Mouse (Mus musculus) lung, postnatal 14 days (tissue): ENCODE data around the gene Rhob.
A peak's percentile ranks its signal among the peaks of the same experiment; 100 is the strongest.
"Not testable (repeated sequence)": the region's sequence is repeated elsewhere in the genome, so short reads cannot be mapped to it uniquely, and the experiment has no call there.

Experiments used
- DNase-seq: peaks from one replicate; pipeline ENCODE4 v3.0.0; 2021

Gene Rhob

GRCm38 (mm10) chr12:8470962-8471361 lies 28.8 kb downstream of the Rhob start:
- DNase-seq = no peak

- no peak for DNase-seq
These were observed 29.9 kb downstream of the Rhob start for GRCm38 (mm10) chr12:8469742-8470494.

GRCm38 (mm10) chr12:8468221-8468865 lies 31.5 kb downstream of the Rhob start:
- DNase-seq = no peak

- DNase-seq = no peak
These were observed 32.5 kb downstream of the Rhob start for GRCm38 (mm10) chr12:8467029-8467924.

GRCm38 (mm10) chr12:8465680-8466079 lies 34.1 kb downstream of the Rhob start:
- DNase-seq = no peak

- no peak for DNase-seq
These were observed 34.8 kb downstream of the Rhob start for GRCm38 (mm10) chr12:8464961-8465360.

- no peak for DNase-seq
These were observed 36.1 kb downstream of the Rhob start for GRCm38 (mm10) chr12:8463599-8464160.

GRCm38 (mm10) chr12:8462533-8462932 lies 37.3 kb downstream of the Rhob start:
- no peak for DNase-seq

GRCm38 (mm10) chr12:8461575-8461974 lies 38.2 kb downstream of the Rhob start:
- DNase-seq = not testable (repeated sequence)

- DNase-seq = no peak
These were observed 41.4 kb downstream of the Rhob start for GRCm38 (mm10) chr12:8458400-8458799.

GRCm38 (mm10) chr12:8457052-8457451 lies 42.8 kb downstream of the Rhob start:
- DNase-seq = no peak

GRCm38 (mm10) chr12:8455046-8455445 lies 44.8 kb downstream of the Rhob start:
- no peak for DNase-seq

- DNase-seq = peak; percentile 68
These were observed 45.3 kb downstream of the Rhob start for GRCm38 (mm10) chr12:8454487-8454886.

GRCm38 (mm10) chr12:8452766-8453621 lies 46.8 kb downstream of the Rhob start:
- DNase-seq = no peak

GRCm38 (mm10) chr12:8451571-8452485 lies 48.0 kb downstream of the Rhob start:
- no peak for DNase-seq

GRCm38 (mm10) chr12:8450639-8451038 lies 49.2 kb downstream of the Rhob start:
- DNase-seq = no peak

GRCm38 (mm10) chr12:8450028-8450427 lies 49.8 kb downstream of the Rhob start:
- no peak for DNase-seq
